Comparison of ENCODE assay signal across 8 mouse cellular contexts in genomic region chr14:45656831-45657640, GRCm38 (mm10). TPM values are rescaled to one million over a fixed set of nuclear protein-coding genes. Genes with fewer than 3 reads are reported as not detected.
DNase-seq lines count a peak whose midpoint lies in the region; ATAC-seq lines count a peak whose summit lies in the region.

No protein-coding gene starts in this region.

- H3K9ac ChIP-seq in embryonic facial prominence, embryonic 15.5 days: peak overlapping the region; percentile 79
- peak overlapping the region; percentile 80 for H3K9ac ChIP-seq in kidney, embryonic 14.5 days (ENCODE audit: low read depth, low read length)
- peak overlapping the region; percentile 89 for H3K9ac ChIP-seq in liver, embryonic 11.5 days (ENCODE audit: low read depth, low read length)
- peak overlapping the region; percentile 78 for H3K9ac ChIP-seq in stomach, embryonic 14.5 days (replicated peaks; ENCODE audit: low read depth, low read length)

- H3K27me3 ChIP-seq in embryonic facial prominence, embryonic 15.5 days: no peaks in the 10 kb centered on the region
- H3K27me3 ChIP-seq in heart, embryonic 10.5 days (ENCODE audit: insufficient read depth, poor library complexity, severe bottlenecking): no peaks in the 10 kb centered on the region
- H3K27me3 ChIP-seq in kidney, embryonic 14.5 days (ENCODE audit: control insufficient read depth, insufficient read depth, low read length): no peaks in the 10 kb centered on the region
- no peaks in the 10 kb centered on the region for H3K27me3 ChIP-seq in liver, embryonic 11.5 days (replicated peaks; ENCODE audit: control insufficient read depth, insufficient read depth, low read length)
- H3K27me3 ChIP-seq in stomach, embryonic 14.5 days (ENCODE audit: control insufficient read depth, insufficient read depth, low read length): no peaks in the 10 kb centered on the region

- peak overlapping the region; percentile 85 for H3K27ac ChIP-seq in embryonic facial prominence, embryonic 15.5 days (replicated peaks)
- peak overlapping the region; percentile 95 for H3K27ac ChIP-seq in heart, embryonic 10.5 days
- peak overlapping the region; percentile 82 for H3K27ac ChIP-seq in kidney, embryonic 14.5 days (ENCODE audit: low read depth, low read length)
- H3K27ac ChIP-seq in liver, embryonic 11.5 days (ENCODE audit: low read depth, low read length): peak overlapping the region; percentile 91
- peak overlapping the region; percentile 94 for H3K27ac ChIP-seq in stomach, embryonic 14.5 days (ENCODE audit: low read length)

- under 1% methylated on average over 68 of the region's 69 CpGs for WGBS in embryonic facial prominence, embryonic 15.5 days
- under 1% methylated on average over 69 of the region's 69 CpGs for WGBS in heart, embryonic 10.5 days
- WGBS in kidney, embryonic 14.5 days: under 1% methylated on average over 67 of the region's 69 CpGs
- under 1% methylated on average over 68 of the region's 69 CpGs for WGBS in liver, embryonic 11.5 days
- under 1% methylated on average over 69 of the region's 69 CpGs for WGBS in stomach, embryonic 14.5 days

- no peaks in the 10 kb centered on the region for H3K9me3 ChIP-seq in embryonic facial prominence, embryonic 15.5 days (replicated peaks)
- no peaks in the 10 kb centered on the region for H3K9me3 ChIP-seq in heart, embryonic 10.5 days
- H3K9me3 ChIP-seq in kidney, embryonic 14.5 days (ENCODE audit: control insufficient read depth, low read length): no peaks in the 10 kb centered on the region
- no peaks in the 10 kb centered on the region for H3K9me3 ChIP-seq in liver, embryonic 11.5 days (ENCODE audit: control insufficient read depth, low read length)
- no peaks in the 10 kb centered on the region for H3K9me3 ChIP-seq in stomach, embryonic 14.5 days (ENCODE audit: control insufficient read depth, low read depth, low read length)

- peak; percentile 48 for ATAC-seq in embryonic facial prominence, embryonic 15.5 days (ENCODE audit: insufficient number of reproducible peaks, low FRiP score, low TSS enrichment, low read depth)
- peak; percentile 68 for ATAC-seq in kidney, embryonic 14.5 days (ENCODE audit: low FRiP score, low TSS enrichment)
- peak; percentile 6 for ATAC-seq in liver, embryonic 11.5 days (replicated peaks; ENCODE audit: low FRiP score)
- peak; percentile 29; the same call in 1 of the 2 replicates for ATAC-seq in stomach, embryonic 14.5 days (ENCODE audit: insufficient number of reproducible peaks, insufficient read depth, low FRiP score, low read depth)

- peak; percentile 37 for DNase-seq in 3T3-L1 (ENCODE audit: low read depth, low spot score)
- DNase-seq in adrenal gland, postnatal 25 days: peak; percentile 63
- DNase-seq in heart, embryonic 10.5 days (ENCODE audit: low spot score): peak; percentile 88
- DNase-seq in liver, embryonic 11.5 days (ENCODE audit: low spot score): peak; percentile 72
- peak; percentile 33 to 41 for DNase-seq in natural killer cell, adult 2 months (ENCODE audit: low spot score in 2 of 2)

- H3K4me2 ChIP-seq in embryonic facial prominence, embryonic 15.5 days (replicated peaks): peak overlapping the region; percentile 89
- H3K4me2 ChIP-seq in kidney, embryonic 14.5 days (replicated peaks; ENCODE audit: low read depth, low read length): peak overlapping the region; percentile 84
- peak overlapping the region; percentile 95 for H3K4me2 ChIP-seq in liver, embryonic 11.5 days
- H3K4me2 ChIP-seq in stomach, embryonic 14.5 days (replicated peaks; ENCODE audit: low read depth, low read length): peak overlapping the region; percentile 87

- H3K36me3 ChIP-seq in embryonic facial prominence, embryonic 15.5 days: no peaks in the 10 kb centered on the region
- H3K36me3 ChIP-seq in heart, embryonic 10.5 days: no peaks in the 10 kb centered on the region
- H3K36me3 ChIP-seq in kidney, embryonic 14.5 days (ENCODE audit: control insufficient read depth, insufficient read depth, low read length): no peaks in the 10 kb centered on the region; the same call in 1 of the 2 replicates
- H3K36me3 ChIP-seq in liver, embryonic 11.5 days (ENCODE audit: control insufficient read depth, insufficient read depth, low read length): no peaks in the 10 kb centered on the region
- no peaks in the 10 kb centered on the region for H3K36me3 ChIP-seq in stomach, embryonic 14.5 days (ENCODE audit: control insufficient read depth, insufficient read depth, low read length)

- peak overlapping the region; percentile 70 for H3K4me3 ChIP-seq in embryonic facial prominence, embryonic 15.5 days (replicated peaks)
- H3K4me3 ChIP-seq in heart, embryonic 10.5 days: peak overlapping the region; percentile 91
- peak overlapping the region; percentile 83 for H3K4me3 ChIP-seq in kidney, embryonic 14.5 days (ENCODE audit: low read length)
- peak overlapping the region; percentile 84 for H3K4me3 ChIP-seq in liver, embryonic 11.5 days (ENCODE audit: low read depth, low read length)
- H3K4me3 ChIP-seq in stomach, embryonic 14.5 days (ENCODE audit: low read depth, low read length): peak overlapping the region; percentile 90

- peaks cover 17% of the 10 kb centered on the region for H3K4me1 ChIP-seq in embryonic facial prominence, embryonic 15.5 days
- peaks cover 37% of the 10 kb centered on the region for H3K4me1 ChIP-seq in heart, embryonic 10.5 days
- H3K4me1 ChIP-seq in kidney, embryonic 14.5 days (ENCODE audit: control insufficient read depth, insufficient read depth, low read length): peaks cover 3% of the 10 kb centered on the region
- H3K4me1 ChIP-seq in liver, embryonic 11.5 days (replicated peaks; ENCODE audit: control insufficient read depth, insufficient read depth, low read length): peaks cover 43% of the 10 kb centered on the region
- peaks cover 24% of the 10 kb centered on the region; the same call in 1 of the 2 replicates for H3K4me1 ChIP-seq in stomach, embryonic 14.5 days (ENCODE audit: control insufficient read depth, insufficient read depth, low read length)

RNA-seq across cellular contexts. Expression of gene Ddhd1, which starts 0.9 kb away (rescaled TPM):
- total RNA-seq in adrenal gland, postnatal 25 days (2021): 22.4 and 23.4 TPM in 2 replicates
- polyA plus RNA-seq in embryonic facial prominence, embryonic 15.5 days (2015; fragmentation: Nextera tagmentation; extraction: Ambion mirVana): 6.5 and 7.0 TPM in 2 replicates
- 9.5 and 10.0 TPM in 2 replicates for polyA plus RNA-seq in heart, embryonic 10.5 days (2016; fragmentation: Nextera tagmentation; extraction: Ambion mirVana)
- 8.1 and 10.0 TPM in 2 replicates for polyA plus RNA-seq in kidney, embryonic 14.5 days (2014; fragmentation: Nextera tagmentation; extraction: Ambion mirVana)
- 10.2 and 11.1 TPM in 2 replicates for polyA plus RNA-seq in liver, embryonic 11.5 days (2014; fragmentation: Nextera tagmentation; extraction: Ambion mirVana)
- 10.9 and 12.2 TPM in 2 replicates for polyA plus RNA-seq in stomach, embryonic 14.5 days (2014; fragmentation: Nextera tagmentation; extraction: Ambion mirVana)

Comparison
In these comparisons a context has a peak if more than half of its experiments do, and no peak if none do; other contexts are left out.
1. Peak in every context shown above with its lines: DNase-seq, ATAC-seq, H3K4me3 ChIP-seq and H3K27ac ChIP-seq.
2. DNase-seq: peak in every context shown above with its lines; median percentile 88 in heart, embryonic 10.5 days; 72 in liver, embryonic 11.5 days; 63 in adrenal gland, postnatal 25 days; 37 in 3T3-L1; 37 in natural killer cell, adult 2 months.
3. ATAC-seq: peak in every context shown above with its lines; median percentile 68 in kidney, embryonic 14.5 days; 48 in embryonic facial prominence, embryonic 15.5 days; 29 in stomach, embryonic 14.5 days; 6 in liver, embryonic 11.5 days.